Mouse (Mus musculus): Measurements from ENCODE around the gene Gm13698.
A peak's percentile ranks its signal among the peaks of the same experiment; 100 is the strongest.
"Not testable (repeated sequence)": the region's sequence is repeated elsewhere in the genome, so short reads cannot be mapped to it uniquely, and the experiment has no call there.

Gm13698 gene

GRCm38 (mm10) chr2:83955393-83955792 lies at the start of gene Gm13698:
TSS of gene Gm13698 (plus strand) at chr2:83955693.
- not testable (repeated sequence) for DNase-seq

- DNase-seq: no peak
These were observed 25.9 kb upstream of the Gm13698 start for GRCm38 (mm10) chr2:83929478-83930088.

GRCm38 (mm10) chr2:83940931-83941361 lies 14.5 kb upstream of the Gm13698 start, which contains the start of gene Zswim2:
TSS of gene Zswim2 (minus strand) at chr2:83941228.
- peak; percentile 24 for DNase-seq

GRCm38 (mm10) chr2:83941378-83941777 lies 14.1 kb upstream of the Gm13698 start:
- no peak for DNase-seq

- no peak for DNase-seq
These were observed 13.7 kb upstream of the Gm13698 start for GRCm38 (mm10) chr2:83941792-83942191.

- DNase-seq: not testable (repeated sequence)
These were observed 5.7 kb downstream of the Gm13698 start, which contains the start of gene Gm13693 for GRCm38 (mm10) chr2:83961203-83961602. TSS of gene Gm13693 (plus strand) at chr2:83961503.

- DNase-seq: not testable (repeated sequence)
These were observed 11.5 kb downstream of the Gm13698 start, which contains the start of gene Gm13695 for GRCm38 (mm10) chr2:83967013-83967412. TSS of gene Gm13695 (plus strand) at chr2:83967313.

GRCm38 (mm10) chr2:83972823-83973222 lies 17.3 kb downstream of the Gm13698 start, which contains the start of gene Gm13696:
TSS of gene Gm13696 (plus strand) at chr2:83973123.
- DNase-seq: not testable (repeated sequence)

- DNase-seq: not testable (repeated sequence)
These were observed 23.1 kb downstream of the Gm13698 start, which contains the start of gene Gm13694 for GRCm38 (mm10) chr2:83978633-83979032. TSS of gene Gm13694 (plus strand) at chr2:83978933.

- not testable (repeated sequence) for DNase-seq
These were observed 28.9 kb downstream of the Gm13698 start, which contains the start of gene Gm13697 for GRCm38 (mm10) chr2:83984443-83984842. TSS of gene Gm13697 (plus strand) at chr2:83984743.

GRCm38 (mm10) chr2:83990253-83990652 lies 34.8 kb downstream of the Gm13698 start, which contains the start of gene Gm13691:
TSS of gene Gm13691 (plus strand) at chr2:83990553.
- not testable (repeated sequence) for DNase-seq

GRCm38 (mm10) chr2:83993639-83994255 lies 38.3 kb downstream of the Gm13698 start:
- DNase-seq: not testable (repeated sequence)

- not testable (repeated sequence) for DNase-seq
These were observed 39.0 kb downstream of the Gm13698 start for GRCm38 (mm10) chr2:83994526-83994925.
